30 mouse cellular contexts compared by ENCODE assay signal in genomic region chr16:90614137-90614536, GRCm38 (mm10).
"Had no signal": no experiment of that assay in that cellular context is flagged by ENCODE, and none has a peak within 500 bp of the region (broad histone marks: within the 10 kb centered on the region; RNA-seq: fewer than 3 reads in every experiment).

No protein-coding gene starts in this region.

- H3K9ac ChIP-seq: limb, embryonic 12.5 days; limb, embryonic 13.5 days; limb, embryonic 15.5 days; liver, embryonic 12.5 days; liver, embryonic 13.5 days; liver, embryonic 14.5 days; liver, embryonic 15.5 days; liver, postnatal 0 days; lung, embryonic 15.5 days; midbrain, embryonic 12.5 days; midbrain, embryonic 13.5 days; midbrain, embryonic 15.5 days; neural tube, embryonic 12.5 days; neural tube, embryonic 13.5 days had no signal

- H3K27ac ChIP-seq: limb, embryonic 12.5 days; limb, embryonic 13.5 days; limb, embryonic 15.5 days; liver, embryonic 12.5 days; liver, embryonic 13.5 days; liver, embryonic 14.5 days; liver, embryonic 15.5 days; lung, embryonic 15.5 days; macrophage; midbrain, embryonic 10.5 days; midbrain, embryonic 12.5 days; midbrain, embryonic 13.5 days; midbrain, embryonic 15.5 days; neural tube, embryonic 12.5 days; neural tube, embryonic 13.5 days had no signal

- H3K36me3 ChIP-seq: limb, embryonic 12.5 days; limb, embryonic 13.5 days; limb, embryonic 15.5 days; liver, embryonic 12.5 days; liver, embryonic 13.5 days; liver, embryonic 15.5 days; lung, embryonic 15.5 days; midbrain, embryonic 10.5 days; midbrain, embryonic 12.5 days; midbrain, embryonic 13.5 days; midbrain, embryonic 15.5 days; neural tube, embryonic 12.5 days; neural tube, embryonic 13.5 days had no signal

- H3K27me3 ChIP-seq: limb, embryonic 12.5 days; limb, embryonic 13.5 days; limb, embryonic 15.5 days; liver, embryonic 12.5 days; liver, embryonic 13.5 days; liver, embryonic 15.5 days; lung, embryonic 15.5 days; megakaryocyte, embryonic 14.5 days; midbrain, embryonic 12.5 days; midbrain, embryonic 13.5 days; midbrain, embryonic 15.5 days; neural tube, embryonic 12.5 days had no signal

- ATAC-seq: liver, embryonic 12.5 days; liver, postnatal 0 days; lung, postnatal 0 days; midbrain, embryonic 13.5 days; midbrain, embryonic 15.5 days; midbrain, embryonic 16.5 days had no signal

- H3K4me1 ChIP-seq: limb, embryonic 15.5 days; liver, embryonic 12.5 days; liver, embryonic 13.5 days; liver, embryonic 15.5 days; megakaryocyte, embryonic 14.5 days; midbrain, embryonic 10.5 days; midbrain, embryonic 12.5 days; midbrain, embryonic 13.5 days; midbrain, embryonic 15.5 days; neural tube, embryonic 12.5 days; neural tube, embryonic 13.5 days had no signal

- H3K4me2 ChIP-seq: limb, embryonic 12.5 days; limb, embryonic 13.5 days; limb, embryonic 15.5 days; liver, embryonic 11.5 days; liver, embryonic 12.5 days; liver, embryonic 13.5 days; liver, embryonic 15.5 days; lung, embryonic 15.5 days; midbrain, embryonic 11.5 days; midbrain, embryonic 12.5 days; midbrain, embryonic 13.5 days; midbrain, embryonic 15.5 days; neural tube, embryonic 12.5 days; neural tube, embryonic 13.5 days had no signal

- H3K4me3 ChIP-seq: limb, embryonic 12.5 days; limb, embryonic 13.5 days; limb, embryonic 15.5 days; liver, embryonic 12.5 days; liver, embryonic 13.5 days; liver, embryonic 15.5 days; lung, embryonic 15.5 days; megakaryocyte, embryonic 14.5 days; midbrain, embryonic 10.5 days; midbrain, embryonic 12.5 days; midbrain, embryonic 13.5 days; midbrain, embryonic 15.5 days; myocyte; neural tube, embryonic 12.5 days; neural tube, embryonic 13.5 days had no signal

- H3K9me3 ChIP-seq: limb, embryonic 12.5 days; limb, embryonic 13.5 days; limb, embryonic 15.5 days; liver, embryonic 12.5 days; liver, embryonic 13.5 days; liver, embryonic 15.5 days; lung, embryonic 15.5 days; midbrain, embryonic 10.5 days; midbrain, embryonic 12.5 days; midbrain, embryonic 13.5 days; midbrain, embryonic 15.5 days; neural tube, embryonic 12.5 days; neural tube, embryonic 13.5 days had no signal

- DNase-seq: left cerebral cortex, postnatal 4 days; liver; liver, embryonic 13.5 days; liver, postnatal 0 days; lung, adult 18-20 months; lung, adult 2 months; lung, postnatal 10 days; lung, postnatal 14 days; lung, postnatal 36 days; midbrain, embryonic 14.5 days had no signal
